Mouse (Mus musculus): ENCODE measurements at regions not wholly inside any gene's neighbourhood (a gene's known extent, or its start where the extent isn't known, plus 50 kb on each side); places are given as distances from the start of the nearest gene placed in this dataset.

- ATAC-seq (ENCODE audit: poor library complexity, severe bottlenecking): no peak
These were observed 659.4 kb upstream of the Zeb2 start for GRCm38 (mm10) chr2:45776485-45777135.

- no peak for ATAC-seq (ENCODE audit: poor library complexity, severe bottlenecking)
These were observed 658.5 kb upstream of the Zeb2 start for GRCm38 (mm10) chr2:45775691-45776090.

GRCm38 (mm10) chr2:45774416-45774815 lies 657.2 kb upstream of the Zeb2 start:
- no peak for ATAC-seq (ENCODE audit: poor library complexity, severe bottlenecking)

GRCm38 (mm10) chr2:45757176-45757575 lies 640.0 kb upstream of the Zeb2 start:
- no peak for ATAC-seq (ENCODE audit: poor library complexity, severe bottlenecking)

- ATAC-seq (ENCODE audit: poor library complexity, severe bottlenecking): no peak
These were observed 639.2 kb upstream of the Zeb2 start for GRCm38 (mm10) chr2:45756395-45756794.

- no peak for ATAC-seq (ENCODE audit: poor library complexity, severe bottlenecking)
These were observed 634.6 kb upstream of the Zeb2 start for GRCm38 (mm10) chr2:45751746-45752145.

- no peak for ATAC-seq (ENCODE audit: poor library complexity, severe bottlenecking)
These were observed 632.2 kb upstream of the Zeb2 start for GRCm38 (mm10) chr2:45749379-45749778.

- ATAC-seq (ENCODE audit: poor library complexity, severe bottlenecking): no peak
These were observed 630.4 kb upstream of the Zeb2 start for GRCm38 (mm10) chr2:45747263-45748236.

GRCm38 (mm10) chr2:45746606-45747005 lies 629.4 kb upstream of the Zeb2 start:
- no peak for ATAC-seq (ENCODE audit: poor library complexity, severe bottlenecking)

- ATAC-seq (ENCODE audit: poor library complexity, severe bottlenecking): no peak
These were observed 619.1 kb upstream of the Zeb2 start for GRCm38 (mm10) chr2:45736278-45736677.

GRCm38 (mm10) chr2:45713997-45714396 lies 596.8 kb upstream of the Zeb2 start:
- no peak for ATAC-seq (ENCODE audit: poor library complexity, severe bottlenecking)

- ATAC-seq (ENCODE audit: poor library complexity, severe bottlenecking): no peak
These were observed 589.8 kb upstream of the Zeb2 start for GRCm38 (mm10) chr2:45707026-45707425.

GRCm38 (mm10) chr2:45702511-45702910 lies 585.3 kb upstream of the Zeb2 start:
- no peak for ATAC-seq (ENCODE audit: poor library complexity, severe bottlenecking)

- no peak for ATAC-seq (ENCODE audit: poor library complexity, severe bottlenecking)
These were observed 583.4 kb upstream of the Zeb2 start for GRCm38 (mm10) chr2:45700578-45700977.

GRCm38 (mm10) chr2:45693291-45694020 lies 576.3 kb upstream of the Zeb2 start:
- ATAC-seq (ENCODE audit: poor library complexity, severe bottlenecking): peak; percentile 13; the same call in 1 of the 2 replicates

- peak; percentile 86 for ATAC-seq (ENCODE audit: poor library complexity, severe bottlenecking)
These were observed 575.6 kb upstream of the Zeb2 start for GRCm38 (mm10) chr2:45692819-45693218.

- no peak for ATAC-seq (ENCODE audit: poor library complexity, severe bottlenecking)
These were observed 571.8 kb upstream of the Zeb2 start for GRCm38 (mm10) chr2:45688996-45689395.

GRCm38 (mm10) chr2:45681251-45681650 lies 564.1 kb upstream of the Zeb2 start:
- ATAC-seq (ENCODE audit: poor library complexity, severe bottlenecking): no peak

- no peak for ATAC-seq (ENCODE audit: poor library complexity, severe bottlenecking)
These were observed 562.1 kb upstream of the Zeb2 start for GRCm38 (mm10) chr2:45679101-45679895.

GRCm38 (mm10) chr2:45678685-45679084 lies 561.5 kb upstream of the Zeb2 start:
- ATAC-seq (ENCODE audit: poor library complexity, severe bottlenecking): no peak

- ATAC-seq (ENCODE audit: poor library complexity, severe bottlenecking): no peak
These were observed 558.6 kb upstream of the Zeb2 start for GRCm38 (mm10) chr2:45675776-45676175.

Measured in megakaryocyte, adult 5-6 weeks (primary cell).